Mouse (Mus musculus) bone marrow, adult 2 months (tissue): ENCODE data around the gene Ager. TPM values are rescaled to one million over a fixed set of nuclear protein-coding genes. Genes with fewer than 3 reads are reported as not detected.

Experiments used
- H3K27ac ChIP-seq: fragments of 200-500 bp; 2 replicates; pipeline ENCODE4 v1.5.1; 2012; ENCODE audit warnings: low read depth, mild to moderate bottlenecking, control low read depth, inconsistent platforms, low read length; ENCODE audit not compliant: control insufficient read depth, poor library complexity, insufficient read depth
- H3K4me1 ChIP-seq: fragments of 200-500 bp; 2 replicates; pipeline ENCODE4 v1.6.1; 2011; ENCODE audit warnings: low read length; ENCODE audit not compliant: control insufficient read depth, insufficient read depth
- H3K4me3 ChIP-seq: fragments of 200-500 bp; replicated peaks from 2 replicates; pipeline ENCODE3; 2011; ENCODE audit warnings: mild to moderate bottlenecking, low read depth, low read length, control low read depth; ENCODE audit not compliant: control insufficient read depth
- CTCF ChIP-seq: fragments of 200-500 bp; IDR thresholded peaks from 2 replicates; pipeline ENCODE4 v1.5.1; 2011; ENCODE audit warnings: low read length, control low read depth; ENCODE audit not compliant: control insufficient read depth, insufficient read depth
- POLR2A ChIP-seq: fragments of 200-500 bp; IDR thresholded peaks from 2 replicates; pipeline ENCODE4 v1.6.1; 2011; ENCODE audit warnings: low read depth, mild to moderate bottlenecking, control low read depth, low read length, borderline replicate concordance; ENCODE audit not compliant: control insufficient read depth
- WGBS: fragments of 180-500 bp; shearing (Covaris S2); methylation state at CpG from one replicate; pipeline ENCODE4 v1.1.7; 2018; 5-methylcytosine and 5-hydroxymethylcytosine counted together
- polyA plus RNA-seq: library from polyadenylated mRNA; stranded (reverse); fragments of >200 nt; gene quantifications from 2 replicates; pipeline ENCODE4 v1.2.4, GENCODE M21; 2011; ENCODE audit warnings: low replicate concordance; ENCODE audit not compliant: missing spikeins, insufficient read depth, insufficient read length

Ager gene
- polyA plus RNA-seq, 1 experiment: 16.3 TPM

GRCm38 (mm10) chr17:34632261-34632691, 34.6 kb downstream of the Ager start:
- under 1% methylated on average over 26 of the region's 26 CpGs for WGBS
- H3K4me1 ChIP-seq: peaks cover 1% of the 10 kb centered on the region; the same call in 1 of the 2 replicates
- H3K4me3 ChIP-seq: peak overlapping the region; percentile 58
- peak overlapping the region; percentile 68 for H3K27ac ChIP-seq
- TF ChIP-seq POLR2A: peak; percentile 48; the same call in 1 of the 2 replicates
- no peak for TF ChIP-seq CTCF

GRCm38 (mm10) chr17:34635671-34636070, 38.0 kb downstream of the Ager start:
- 40% methylated on average over 2 of the region's 2 CpGs for WGBS
- Histone ChIP-seq H3K4me1 (peaks cover 2% of the 10 kb centered on the region; the same call in 1 of the 2 replicates), H3K27ac (no peak overlapping the region), H3K4me3 (no peak overlapping the region)
- TF ChIP-seq CTCF: no peak
- no peak for TF ChIP-seq POLR2A

- Histone ChIP-seq H3K4me3 (peak overlapping the region; percentile 21), H3K4me1 (peaks cover 5% of the 10 kb centered on the region; the same call in 1 of the 2 replicates), H3K27ac (peak overlapping the region; percentile 63)
- TF ChIP-seq CTCF: no peak
- TF ChIP-seq POLR2A: no peak
- 66% methylated on average over 3 of the region's 3 CpGs for WGBS
Observed at GRCm38 (mm10) chr17:34637459-34637858, 39.8 kb downstream of the Ager start.

GRCm38 (mm10) chr17:34639461-34640255, 42.0 kb downstream of the Ager start:
- TF ChIP-seq POLR2A (no peak), CTCF (no peak)
- no peak overlapping the region for H3K4me3 ChIP-seq
- peak overlapping the region; percentile 92 for H3K27ac ChIP-seq
- 45% methylated on average over 7 of the region's 7 CpGs for WGBS
- peaks cover 4% of the 10 kb centered on the region; the same call in 1 of the 2 replicates for H3K4me1 ChIP-seq

- 44% methylated on average over 11 of the region's 11 CpGs for WGBS
- 0 out of 2 replicates have a peak overlapping the region, but pooled peaks have one; percentile 50 for H3K27ac ChIP-seq
- H3K4me1 ChIP-seq: peaks cover 4% of the 10 kb centered on the region; the same call in 1 of the 2 replicates
- no peak overlapping the region for H3K4me3 ChIP-seq
- TF ChIP-seq CTCF (no peak), POLR2A (no peak)
Observed at GRCm38 (mm10) chr17:34640778-34641601, 43.3 kb downstream of the Ager start.

GRCm38 (mm10) chr17:34641945-34642344, 44.3 kb downstream of the Ager start:
- Histone ChIP-seq H3K4me1 (peaks cover 7% of the 10 kb centered on the region), H3K27ac (no peak overlapping the region), H3K4me3 (no peak overlapping the region)
- 55% methylated on average over 3 of the region's 3 CpGs for WGBS
- TF ChIP-seq POLR2A (no peak), CTCF (no peak)

- 89% methylated on average over 4 of the region's 4 CpGs for WGBS
- H3K4me3 ChIP-seq: no peak overlapping the region
Observed at GRCm38 (mm10) chr17:34643379-34643778, 45.7 kb downstream of the Ager start.

GRCm38 (mm10) chr17:34643944-34644343, 46.3 kb downstream of the Ager start:
- 81% methylated on average over 10 of the region's 10 CpGs for WGBS
- no peak overlapping the region for H3K4me3 ChIP-seq
- peaks cover 7% of the 10 kb centered on the region for H3K4me1 ChIP-seq
- no peak for TF ChIP-seq CTCF
- no peak for TF ChIP-seq POLR2A
- no peak overlapping the region for H3K27ac ChIP-seq

More at GRCm38 (mm10) chr17:34643379-34643778, 45.7 kb downstream of the Ager start:
- H3K27ac ChIP-seq: no peak overlapping the region
- peaks cover 9% of the 10 kb centered on the region for H3K4me1 ChIP-seq
- TF ChIP-seq CTCF (no peak), POLR2A (no peak)
